Mouse (Mus musculus) megakaryocyte, embryonic 14.5 days (primary cell): ENCODE data around the gene Ptpn12. TPM values are rescaled to one million over a fixed set of nuclear protein-coding genes. Genes with fewer than 3 reads are reported as not detected.

ENCODE experiments used
- H3K27me3 ChIP-seq: replicated peaks from 2 replicates; pipeline ENCODE3; 2012; ENCODE audit warnings: inconsistent platforms
- H3K36me3 ChIP-seq: replicated peaks from 2 replicates; pipeline ENCODE3; 2012; ENCODE audit warnings: low read length, inconsistent platforms, mixed read lengths
- H3K4me1 ChIP-seq: 2 replicates; pipeline ENCODE4 v1.6.1; 2012; ENCODE audit warnings: inconsistent platforms
- H3K4me3 ChIP-seq: replicated peaks from 2 replicates; pipeline ENCODE3; 2012; ENCODE audit warnings: moderate library complexity, mild to moderate bottlenecking, inconsistent platforms
- H3K9me3 ChIP-seq: 2 replicates; pipeline ENCODE4 v1.6.1; 2012; ENCODE audit warnings: inconsistent platforms
- FLI1 ChIP-seq: IDR thresholded peaks from 2 replicates; pipeline ENCODE4 v1.6.1; 2012; ENCODE audit warnings: low read length, inconsistent platforms, mixed read lengths
- GATA1 ChIP-seq: IDR thresholded peaks from 3 replicates; pipeline ENCODE4 v1.6.1; 2012; ENCODE audit warnings: mixed read lengths, low read length, inconsistent platforms, borderline replicate concordance
- polyA plus RNA-seq: library from polyadenylated mRNA; stranded (reverse); fragments of >175 nt; gene quantifications from 2 replicates; pipeline ENCODE4 v1.2.3, GENCODE M21; 2012; ENCODE audit warnings: low replicate concordance; ENCODE audit not compliant: insufficient read depth

Ptpn12 gene
- polyA plus RNA-seq, 1 experiment, result 34.8 TPM

DNA sequence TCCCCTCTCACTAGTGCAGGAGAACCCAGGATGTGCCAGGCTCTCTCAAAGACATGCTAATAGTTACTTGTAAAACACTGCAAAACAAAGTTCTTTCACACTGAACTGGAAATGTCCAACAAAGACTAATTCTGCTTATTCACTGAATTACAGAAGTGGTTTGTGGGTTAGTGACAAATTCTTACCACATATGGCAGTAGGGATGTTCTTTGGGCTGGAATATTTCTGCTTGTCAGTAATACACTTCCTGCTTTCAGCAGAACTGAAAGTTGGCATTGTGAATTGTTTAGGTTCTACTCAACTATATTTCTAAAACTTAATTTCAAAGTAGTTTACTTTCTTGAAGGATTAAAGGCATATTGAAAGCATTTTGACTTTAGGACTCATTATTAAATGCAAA, 25.5 kb downstream of the Ptpn12 start:
- TF ChIP-seq GATA1 (no peak), FLI1 (no peak)
- Histone ChIP-seq H3K27me3 (no peaks in the 10 kb centered on the region), H3K4me3 (peak overlapping the region; percentile 83), H3K4me1 (peaks cover 84% of the 10 kb centered on the region), H3K9me3 (no peaks in the 10 kb centered on the region), H3K36me3 (peaks cover 52% of the 10 kb centered on the region)

DNA sequence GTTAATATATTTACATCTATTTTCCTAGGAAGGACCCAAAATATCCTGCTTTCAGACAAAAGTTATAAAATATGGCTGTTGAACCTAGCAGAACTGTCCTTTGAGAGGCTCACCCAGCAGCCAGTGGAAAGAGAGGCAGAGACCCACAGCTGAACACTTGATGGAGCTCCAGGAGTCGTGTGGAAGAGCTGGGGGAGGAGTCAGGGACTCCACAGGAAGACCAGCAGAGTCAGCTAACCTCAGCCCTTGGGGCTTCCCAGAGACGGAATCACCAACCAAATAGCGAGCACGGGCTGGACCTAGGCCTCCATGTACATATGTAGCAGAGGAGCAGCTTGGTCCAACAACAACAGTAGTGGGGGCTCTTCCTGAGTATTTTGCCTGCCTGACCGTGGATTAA, 38.6 kb downstream of the Ptpn12 start:
- H3K4me3 ChIP-seq, result peak overlapping the region; percentile 50
- peaks cover 41% of the 10 kb centered on the region for H3K4me1 ChIP-seq
- no peaks in the 10 kb centered on the region for H3K27me3 ChIP-seq
- peaks cover 92% of the 10 kb centered on the region for H3K36me3 ChIP-seq
- H3K9me3 ChIP-seq, result no peaks in the 10 kb centered on the region
- no peak for TF ChIP-seq GATA1
- no peak for TF ChIP-seq FLI1

DNA sequence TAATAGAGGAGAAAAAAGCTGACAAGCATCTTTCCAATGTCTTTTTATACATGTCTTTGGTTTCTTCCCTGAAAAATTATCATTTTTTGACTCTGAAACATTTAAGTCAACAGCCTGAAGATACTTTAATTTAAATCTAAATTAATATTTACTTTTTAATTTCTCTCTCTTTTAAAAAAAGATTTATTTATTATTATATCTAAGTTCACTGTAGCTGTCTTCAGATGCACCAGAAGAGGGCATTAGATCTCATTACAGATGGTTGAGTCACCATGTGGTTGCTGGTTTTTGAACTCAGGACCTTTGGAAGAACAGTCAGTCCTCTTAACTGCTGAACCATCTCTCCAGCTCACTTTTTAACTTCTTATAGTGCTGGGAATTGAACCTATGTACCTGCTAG, 44.8 kb downstream of the Ptpn12 start:
- Histone ChIP-seq H3K9me3 (no peaks in the 10 kb centered on the region), H3K36me3 (peaks cover 96% of the 10 kb centered on the region), H3K4me3 (no peak overlapping the region), H3K27me3 (no peaks in the 10 kb centered on the region), H3K4me1 (peaks cover 47% of the 10 kb centered on the region)
- TF ChIP-seq GATA1, result no peak

DNA sequence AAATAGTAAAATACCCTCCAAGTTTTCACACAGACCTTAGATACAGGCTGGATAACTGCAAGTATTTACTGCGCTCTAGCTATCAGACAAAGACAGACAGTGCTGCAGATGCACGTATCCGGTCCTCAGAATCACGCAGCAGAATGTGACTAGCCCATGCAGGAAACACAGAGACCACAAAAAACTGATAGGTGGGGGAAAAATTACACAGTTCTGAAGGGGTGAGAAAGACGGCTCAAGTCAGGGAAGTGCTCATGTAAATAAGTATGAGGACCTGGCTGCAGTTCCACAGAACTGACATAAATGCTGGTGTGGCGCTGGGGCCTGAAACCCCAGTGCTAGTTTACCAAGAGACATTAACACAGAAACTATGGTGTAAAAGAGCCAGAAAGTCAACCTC, 53.0 kb downstream of the Ptpn12 start:
- Histone ChIP-seq H3K4me3 (peak overlapping the region; percentile 71), H3K4me1 (peaks cover 63% of the 10 kb centered on the region), H3K27me3 (no peaks in the 10 kb centered on the region), H3K9me3 (no peaks in the 10 kb centered on the region), H3K36me3 (peaks cover 95% of the 10 kb centered on the region)
- TF ChIP-seq FLI1 (no peak; the same call in 1 of the 2 replicates), GATA1 (peak; percentile 58; the same call in 1 of the 3 replicates)

DNA sequence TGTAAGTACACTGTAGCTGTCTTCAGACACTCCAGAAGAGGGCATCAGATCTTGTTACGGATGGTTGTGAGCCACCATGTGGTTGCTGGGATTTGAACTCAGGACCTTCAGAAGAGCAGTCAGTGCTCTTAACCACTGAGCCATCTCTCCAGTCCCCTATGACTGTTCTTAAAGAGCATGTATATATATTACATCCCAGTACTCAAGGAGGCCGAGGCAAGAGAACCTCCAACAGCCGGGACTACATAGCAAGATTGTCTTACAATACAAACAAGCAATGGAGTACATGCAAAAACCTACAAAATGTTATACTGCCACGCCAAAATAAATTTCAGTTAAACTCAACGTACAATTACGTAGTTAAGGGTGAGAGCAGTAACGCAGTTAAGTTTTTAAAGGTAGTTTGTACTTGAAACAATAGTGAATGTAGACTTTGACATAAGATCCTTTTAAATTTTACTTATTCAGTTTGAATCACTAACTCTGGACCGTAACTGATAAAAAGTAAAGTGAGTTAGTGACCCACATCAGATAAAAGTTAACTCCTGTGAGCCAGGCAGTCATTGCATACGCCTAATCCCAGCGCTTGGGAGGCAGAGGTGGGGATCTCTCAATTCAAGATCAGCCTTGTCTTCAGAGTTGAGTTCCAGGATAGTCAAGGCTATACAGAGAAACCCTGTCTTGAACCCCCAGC, 53.9 kb downstream of the Ptpn12 start:
- Histone ChIP-seq H3K9me3 (no peaks in the 10 kb centered on the region), H3K4me3 (no peak overlapping the region), H3K4me1 (peaks cover 57% of the 10 kb centered on the region), H3K36me3 (peaks cover 95% of the 10 kb centered on the region), H3K27me3 (no peaks in the 10 kb centered on the region)
- TF ChIP-seq FLI1 (no peak), GATA1 (no peak; the same call in 2 of the 3 replicates)

DNA sequence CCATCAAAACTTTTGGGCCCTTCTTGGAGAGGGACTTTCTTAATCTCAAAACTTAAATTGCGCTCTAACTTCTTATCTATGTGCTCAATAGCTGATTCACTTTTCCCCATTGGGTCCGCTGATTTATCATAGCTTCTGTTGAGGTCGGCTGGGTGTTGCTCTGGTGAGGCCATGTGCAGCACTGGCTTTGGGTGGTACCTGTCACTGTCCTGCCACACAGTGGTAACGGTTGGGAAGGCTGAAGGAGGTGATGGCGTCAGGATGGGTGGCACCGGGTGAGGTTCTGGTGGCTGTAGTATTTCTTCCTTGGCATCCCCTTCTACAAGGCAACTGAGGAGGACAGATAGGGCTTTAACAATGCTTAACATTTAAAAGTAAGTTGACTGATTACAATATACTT, 57.3 kb downstream of the Ptpn12 start:
- peaks cover 94% of the 10 kb centered on the region for H3K36me3 ChIP-seq
- no peak for TF ChIP-seq GATA1
- H3K27me3 ChIP-seq, result no peaks in the 10 kb centered on the region
- H3K4me1 ChIP-seq, result peaks cover 43% of the 10 kb centered on the region
- no peaks in the 10 kb centered on the region for H3K9me3 ChIP-seq
- H3K4me3 ChIP-seq, result no peak overlapping the region

DNA sequence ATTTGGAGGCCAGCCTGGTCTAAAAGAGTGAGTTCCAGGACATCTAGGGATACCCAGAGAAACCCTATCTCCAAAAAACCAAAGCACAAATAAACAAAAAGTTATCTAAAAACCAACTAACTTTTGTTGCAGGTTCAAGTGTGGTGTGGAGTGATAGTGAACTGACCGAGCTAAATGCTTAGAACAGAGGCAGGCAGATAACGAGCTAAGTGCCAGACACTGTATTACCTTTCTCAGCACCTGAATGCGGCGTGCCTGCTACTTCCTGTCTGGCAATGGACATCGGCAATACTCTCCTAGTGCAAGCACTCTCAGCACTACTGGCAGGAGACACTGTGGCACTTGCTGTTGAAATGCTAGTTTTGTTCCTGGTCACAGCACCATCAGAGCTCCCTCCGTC, 58.2 kb downstream of the Ptpn12 start:
- H3K36me3 ChIP-seq, result peaks cover 94% of the 10 kb centered on the region
- no peaks in the 10 kb centered on the region for H3K27me3 ChIP-seq
- no peak for TF ChIP-seq GATA1
- TF ChIP-seq FLI1, result no peak
- peak overlapping the region; percentile 0 for H3K4me3 ChIP-seq
- no peaks in the 10 kb centered on the region for H3K9me3 ChIP-seq
- H3K4me1 ChIP-seq, result peaks cover 35% of the 10 kb centered on the region

DNA sequence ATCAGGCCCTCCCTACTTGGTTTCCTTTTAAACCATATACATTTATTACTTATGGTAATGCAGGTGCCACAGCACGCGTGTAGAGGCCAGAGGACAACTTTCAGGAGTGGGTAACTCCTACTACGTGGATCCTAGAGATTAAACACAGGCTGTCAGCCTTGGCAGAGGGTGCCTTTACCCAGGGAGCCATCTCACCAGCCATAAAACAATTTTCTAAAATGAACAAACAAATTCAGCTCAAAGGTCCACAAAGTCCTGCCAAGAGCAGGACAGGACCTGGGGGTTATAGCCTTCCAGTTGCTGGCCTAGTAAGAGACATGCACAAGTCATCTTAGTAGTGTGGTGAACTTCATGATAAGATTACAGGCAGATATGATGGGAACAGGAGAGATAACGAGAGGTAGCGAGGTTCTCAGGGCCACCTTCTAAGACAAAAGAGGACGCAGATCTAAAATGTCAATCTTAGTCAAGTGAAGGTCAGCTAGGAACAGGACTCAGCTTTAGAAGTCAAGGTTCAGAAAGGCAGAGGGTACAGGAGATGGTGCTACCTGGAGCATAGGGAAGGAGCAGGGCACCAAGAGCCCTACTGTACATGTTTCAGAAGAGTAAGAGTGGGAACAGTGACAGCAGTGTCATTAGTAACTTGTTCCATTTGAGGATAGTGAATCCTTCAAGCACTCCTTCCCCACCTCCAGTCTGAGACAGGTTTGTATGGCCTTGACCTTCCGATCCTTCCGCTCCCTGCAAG, 65.5 kb downstream of the Ptpn12 start:
- H3K27me3 ChIP-seq, result no peaks in the 10 kb centered on the region
- TF ChIP-seq FLI1 (no peak), GATA1 (no peak)
- H3K4me1 ChIP-seq, result peaks cover 15% of the 10 kb centered on the region
- peaks cover 97% of the 10 kb centered on the region for H3K36me3 ChIP-seq
- no peaks in the 10 kb centered on the region for H3K9me3 ChIP-seq
- no peak overlapping the region for H3K4me3 ChIP-seq

DNA sequence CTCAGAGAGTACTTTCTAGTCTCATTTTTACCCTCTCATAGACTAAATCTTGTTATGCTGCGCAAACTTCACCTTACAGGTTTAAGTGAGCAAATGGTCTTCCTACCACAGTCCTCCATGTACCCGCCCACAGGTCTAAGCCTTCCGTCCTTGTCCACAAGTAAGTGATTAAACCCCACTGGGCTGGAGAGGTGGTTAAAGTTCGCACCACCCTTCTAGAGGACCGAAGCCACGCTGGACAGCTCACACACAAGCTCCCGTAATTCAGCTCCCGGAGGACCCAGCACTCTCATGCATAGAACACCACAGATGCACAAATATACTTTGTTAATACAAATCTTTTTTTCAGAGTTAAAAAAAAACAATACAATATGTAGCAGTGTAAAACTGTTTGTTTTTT, 69.4 kb downstream of the Ptpn12 start:
- Histone ChIP-seq H3K27me3 (no peaks in the 10 kb centered on the region), H3K4me1 (peaks cover 11% of the 10 kb centered on the region), H3K4me3 (no peak overlapping the region), H3K36me3 (peaks cover 92% of the 10 kb centered on the region), H3K9me3 (no peaks in the 10 kb centered on the region)
- TF ChIP-seq FLI1, result no peak

DNA sequence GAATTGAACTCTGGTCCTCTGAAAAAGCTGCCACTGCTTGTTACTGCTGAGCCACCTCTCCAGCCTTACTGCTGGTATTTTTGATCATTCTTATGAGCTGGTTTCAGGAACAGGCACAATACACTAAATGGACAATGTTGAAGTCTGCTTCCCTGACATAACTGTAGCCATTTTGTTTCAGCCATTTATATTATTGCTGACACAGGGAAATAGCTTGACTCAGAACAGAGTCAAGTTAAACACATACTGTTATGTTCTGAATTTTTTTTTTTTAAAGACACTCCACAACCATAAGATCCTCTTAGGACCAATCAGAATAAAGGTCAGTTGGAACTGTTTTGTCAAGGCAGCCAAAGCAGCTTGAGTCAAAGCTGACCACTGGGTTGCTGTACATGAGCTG, 72.2 kb downstream of the Ptpn12 start:
- peaks cover 9% of the 10 kb centered on the region; the same call in 1 of the 2 replicates for H3K4me1 ChIP-seq
- H3K4me3 ChIP-seq, result no peak overlapping the region
- no peaks in the 10 kb centered on the region for H3K27me3 ChIP-seq
- TF ChIP-seq FLI1, result no peak
- TF ChIP-seq GATA1, result no peak
- H3K9me3 ChIP-seq, result peaks cover 8% of the 10 kb centered on the region; the same call in 1 of the 2 replicates
- peaks cover 77% of the 10 kb centered on the region for H3K36me3 ChIP-seq
